Mouse (Mus musculus): ENCODE data around the gene Plk2.

DNA sequence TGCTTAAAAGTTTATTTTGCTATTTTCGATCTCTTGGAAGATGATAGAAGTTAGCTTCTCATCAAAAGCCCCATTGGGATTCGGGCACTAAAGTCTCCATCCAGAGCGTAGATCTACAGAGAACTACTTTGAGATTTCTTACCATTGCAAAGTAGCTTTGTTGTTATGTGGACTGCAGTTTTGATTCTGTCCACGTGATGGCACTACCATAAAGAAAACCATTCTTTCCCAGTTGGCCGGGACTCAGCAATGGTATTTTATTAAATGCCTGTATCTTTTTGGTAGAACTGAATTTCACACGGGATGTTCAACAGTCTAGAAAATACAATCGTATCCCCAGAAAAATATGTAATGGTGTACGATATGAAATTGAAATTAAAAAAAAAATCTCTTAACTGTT lies 2.6 kb upstream of the Plk2 start:
- TF ChIP-seq CTCF (IDR thresholded peaks at IDR 0.05; ENCODE audit: low read depth) (peak; percentile 53), EP300 (IDR thresholded peaks at IDR 0.05; ENCODE audit: low read depth) (no peak)
